Mouse (Mus musculus): Measurements from ENCODE around the gene C2cd4b. TPM values are rescaled to one million over a fixed set of nuclear protein-coding genes. Genes with fewer than 3 reads are reported as not detected.

C2cd4b gene
- polyA plus RNA-seq, 1 experiment from 2014 or later, result 3.7 TPM

DNA sequence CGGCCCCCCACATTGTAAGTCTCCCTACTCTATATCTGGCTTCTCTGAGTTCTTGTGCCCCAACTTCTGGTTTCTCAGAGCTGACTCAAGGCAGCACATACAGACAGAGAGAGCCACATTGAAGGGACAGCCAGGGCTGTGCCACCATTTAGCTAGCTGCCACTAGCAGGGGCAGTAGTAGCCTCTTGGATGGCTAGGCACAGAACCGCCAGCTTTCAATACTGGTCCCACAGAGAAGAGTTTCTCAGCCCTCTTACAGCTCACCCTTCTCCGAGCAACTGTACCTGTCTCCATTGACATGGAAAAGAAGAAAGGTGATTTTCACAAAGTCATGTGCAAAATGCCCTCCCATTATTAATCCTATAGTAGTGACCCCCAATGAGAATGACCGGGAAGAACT lies 35.4 kb downstream of the C2cd4b start:
- H3K9me3 ChIP-seq (ENCODE audit: control insufficient read depth), result no peaks in the 10 kb centered on the region
- WGBS, result 75% methylated on average over 4 of the region's 4 CpGs
- no peak overlapping the region for H3K4me3 ChIP-seq (ENCODE audit: low read depth, low read length)
- TF ChIP-seq CTCF (IDR thresholded peaks at IDR 0.05; ENCODE audit: low read depth), result no peak
- no peak for ATAC-seq
- H3K4me1 ChIP-seq (replicated peaks; ENCODE audit: control insufficient read depth, insufficient read depth, low read length), result peaks cover 4% of the 10 kb centered on the region; the same call in 1 of the 2 replicates
- no peak overlapping the region for H3K4me2 ChIP-seq (replicated peaks; ENCODE audit: low read depth)
- H3K36me3 ChIP-seq (ENCODE audit: control insufficient read depth, insufficient read depth), result no peaks in the 10 kb centered on the region
- no peak overlapping the region for H3K9ac ChIP-seq (ENCODE audit: low read depth, low read length)
- no peak overlapping the region for H3K27ac ChIP-seq (ENCODE audit: low read depth, low read length)
- no peaks in the 10 kb centered on the region for H3K27me3 ChIP-seq (replicated peaks; ENCODE audit: control insufficient read depth, insufficient read depth, low read length)

DNA sequence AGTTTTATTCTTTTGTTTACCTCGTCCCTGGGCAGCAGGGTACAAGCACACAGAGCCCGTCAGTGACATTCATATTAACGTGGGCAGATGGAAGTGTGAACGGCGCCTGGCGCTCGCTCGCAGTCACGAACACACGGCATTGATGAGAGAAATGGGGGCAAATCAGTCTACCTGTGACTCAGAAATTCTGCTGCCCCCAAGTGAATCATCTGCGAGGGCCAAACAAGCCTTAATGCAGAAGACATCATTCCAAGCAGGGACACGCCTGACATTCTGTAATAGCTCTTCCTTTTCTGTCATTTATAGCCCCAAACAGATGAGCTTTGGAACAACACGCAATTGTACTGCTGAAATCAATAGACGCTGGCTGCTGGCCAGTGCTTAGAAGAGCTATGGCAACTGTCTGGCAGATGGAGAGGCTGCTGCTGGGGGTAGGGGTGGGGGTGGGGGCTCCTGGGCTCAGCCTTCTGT lies 36.0 kb downstream of the C2cd4b start:
- H3K27ac ChIP-seq (ENCODE audit: low read depth, low read length), result no peak overlapping the region
- ATAC-seq, result no peak
- 50% methylated on average over 14 of the region's 14 CpGs for WGBS
- no peak overlapping the region for H3K4me2 ChIP-seq (replicated peaks; ENCODE audit: low read depth)
- H3K4me3 ChIP-seq (ENCODE audit: low read depth, low read length), result no peak overlapping the region
- TF ChIP-seq CTCF (IDR thresholded peaks at IDR 0.05; ENCODE audit: low read depth), result no peak
- H3K4me1 ChIP-seq (replicated peaks; ENCODE audit: control insufficient read depth, insufficient read depth, low read length), result peaks cover 4% of the 10 kb centered on the region; the same call in 1 of the 2 replicates
- H3K9ac ChIP-seq (ENCODE audit: low read depth, low read length), result no peak overlapping the region
- H3K27me3 ChIP-seq (replicated peaks; ENCODE audit: control insufficient read depth, insufficient read depth, low read length), result no peaks in the 10 kb centered on the region
- H3K36me3 ChIP-seq (ENCODE audit: control insufficient read depth, insufficient read depth), result no peaks in the 10 kb centered on the region
- H3K9me3 ChIP-seq (ENCODE audit: control insufficient read depth), result no peaks in the 10 kb centered on the region

DNA sequence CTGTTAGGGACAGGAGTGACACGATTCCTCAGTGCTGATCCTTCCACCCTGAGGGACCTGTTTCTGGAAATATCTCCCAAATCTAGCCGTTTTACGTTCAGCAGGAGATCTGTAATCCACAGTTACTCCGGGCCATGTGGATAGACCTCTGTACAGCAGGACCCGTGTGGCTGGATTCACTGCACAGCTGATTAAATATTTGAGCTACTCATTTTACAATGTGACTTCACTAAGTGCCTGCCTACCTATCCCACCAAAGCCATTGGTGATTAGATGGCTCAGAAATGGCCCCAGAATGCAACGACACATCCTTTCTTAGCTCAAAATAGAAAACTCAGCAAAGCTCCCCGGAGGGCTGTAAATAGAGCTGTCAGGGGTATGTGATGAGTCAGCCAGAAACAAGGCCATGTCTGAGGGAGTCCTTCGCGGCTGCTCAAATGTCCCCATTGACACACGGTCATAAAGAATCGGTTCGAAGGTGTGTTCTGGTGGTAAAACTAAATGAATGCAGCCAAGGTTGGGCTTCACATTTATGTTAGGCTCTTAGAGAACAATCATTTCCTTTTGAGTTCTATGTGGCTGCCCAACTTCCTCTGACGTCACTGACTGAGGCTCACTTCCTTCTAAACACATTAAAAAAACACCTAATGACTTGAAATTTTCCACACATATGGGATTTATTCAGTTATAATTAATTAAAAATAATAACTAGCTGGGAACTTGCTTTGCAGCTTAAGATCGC lies 40.0 kb downstream of the C2cd4b start:
- no peak overlapping the region for H3K4me2 ChIP-seq (replicated peaks; ENCODE audit: low read depth)
- no peak for TF ChIP-seq CTCF (IDR thresholded peaks at IDR 0.05; ENCODE audit: low read depth)
- H3K27ac ChIP-seq (ENCODE audit: low read depth, low read length), result no peak overlapping the region
- peak; percentile 72 for ATAC-seq
- H3K36me3 ChIP-seq (ENCODE audit: control insufficient read depth, insufficient read depth), result no peaks in the 10 kb centered on the region
- no peaks in the 10 kb centered on the region for H3K9me3 ChIP-seq (ENCODE audit: control insufficient read depth)
- no peak overlapping the region for H3K4me3 ChIP-seq (ENCODE audit: low read depth, low read length)
- 33% methylated on average over 14 of the region's 14 CpGs for WGBS
- no peaks in the 10 kb centered on the region for H3K27me3 ChIP-seq (replicated peaks; ENCODE audit: control insufficient read depth, insufficient read depth, low read length)
- no peak overlapping the region for H3K9ac ChIP-seq (ENCODE audit: low read depth, low read length)
- peaks cover 4% of the 10 kb centered on the region; the same call in 1 of the 2 replicates for H3K4me1 ChIP-seq (replicated peaks; ENCODE audit: control insufficient read depth, insufficient read depth, low read length)

DNA sequence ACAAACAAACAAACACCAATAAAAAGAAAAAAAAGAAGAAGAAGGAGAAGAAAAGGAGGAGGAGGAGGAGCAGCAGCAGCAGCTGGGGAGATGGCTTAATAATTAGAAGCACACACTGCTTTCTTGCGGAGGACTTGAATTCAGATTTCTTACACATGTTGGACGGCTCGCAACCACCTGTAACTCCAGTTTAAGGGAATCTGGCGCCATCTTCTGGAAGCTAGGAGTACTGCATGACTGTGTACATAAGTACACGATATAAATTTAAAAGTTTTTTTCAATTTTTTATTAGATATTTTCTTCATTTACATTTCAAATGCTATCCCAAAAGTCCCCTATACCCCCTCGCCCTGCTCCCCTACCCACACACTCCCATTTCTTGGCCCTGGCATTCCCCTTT lies 43.0 kb downstream of the C2cd4b start:
- Histone ChIP-seq H3K27ac (ENCODE audit: low read depth, low read length) (no peak overlapping the region), H3K9ac (ENCODE audit: low read depth, low read length) (no peak overlapping the region), H3K27me3 (replicated peaks; ENCODE audit: control insufficient read depth, insufficient read depth, low read length) (no peaks in the 10 kb centered on the region), H3K4me2 (replicated peaks; ENCODE audit: low read depth) (no peak overlapping the region), H3K4me1 (replicated peaks; ENCODE audit: control insufficient read depth, insufficient read depth, low read length) (peaks cover 4% of the 10 kb centered on the region; the same call in 1 of the 2 replicates), H3K4me3 (ENCODE audit: low read depth, low read length) (no peak overlapping the region), H3K36me3 (ENCODE audit: control insufficient read depth, insufficient read depth) (no peaks in the 10 kb centered on the region), H3K9me3 (ENCODE audit: control insufficient read depth) (no peaks in the 10 kb centered on the region)
- 40% methylated on average over 6 of the region's 6 CpGs for WGBS
- TF ChIP-seq CTCF (IDR thresholded peaks at IDR 0.05; ENCODE audit: low read depth), result peak; percentile 77
- ATAC-seq, result no peak

DNA sequence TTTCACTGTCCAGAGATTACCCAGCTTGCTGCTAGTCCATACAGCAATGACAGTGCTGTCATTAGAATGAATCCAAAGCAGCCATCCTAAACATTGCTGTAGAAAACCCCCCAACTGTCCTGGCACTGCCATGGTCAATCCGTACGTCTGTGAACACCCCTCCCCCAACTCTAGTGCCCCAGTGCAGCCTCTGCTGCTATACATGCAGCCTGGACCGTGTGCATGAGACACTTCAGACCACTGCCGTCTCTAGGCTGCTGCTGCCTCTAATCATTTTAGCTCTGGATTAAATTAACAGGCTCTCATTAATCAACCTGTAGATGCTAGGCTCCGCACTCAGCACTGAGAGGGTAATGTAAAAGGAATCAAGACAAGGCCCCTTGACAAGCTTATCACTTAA lies 47.8 kb downstream of the C2cd4b start:
- WGBS, result 49% methylated on average over 5 of the region's 5 CpGs
- no peak for ATAC-seq

DNA sequence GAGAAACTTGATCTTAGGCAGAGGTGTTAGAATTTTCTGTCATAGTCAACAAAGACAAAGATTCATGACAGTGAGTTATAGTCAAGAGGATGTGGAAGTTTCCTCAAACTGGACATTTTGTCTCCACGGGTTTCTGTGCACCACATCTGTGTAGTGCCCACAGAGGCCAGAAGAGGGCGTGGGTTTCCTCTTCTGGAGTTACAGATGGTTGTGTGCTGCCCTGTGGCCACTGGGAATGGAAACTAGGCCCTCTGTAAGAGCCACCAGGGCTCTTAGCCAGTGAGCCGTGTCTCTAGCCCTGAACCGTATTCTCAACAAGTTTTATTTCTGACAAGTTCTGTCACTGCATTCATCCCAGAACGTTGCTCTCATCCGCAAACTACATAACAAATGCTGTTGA lies 51.3 kb downstream of the C2cd4b start:
- H3K9ac ChIP-seq (ENCODE audit: low read depth, low read length), result no peak overlapping the region
- WGBS, result 58% methylated on average over 6 of the region's 6 CpGs
- H3K4me2 ChIP-seq (replicated peaks; ENCODE audit: low read depth), result no peak overlapping the region
- no peaks in the 10 kb centered on the region for H3K9me3 ChIP-seq (ENCODE audit: control insufficient read depth)
- H3K4me3 ChIP-seq (ENCODE audit: low read depth, low read length), result no peak overlapping the region
- no peaks in the 10 kb centered on the region for H3K27me3 ChIP-seq (replicated peaks; ENCODE audit: control insufficient read depth, insufficient read depth, low read length)
- ATAC-seq, result no peak
- TF ChIP-seq CTCF (IDR thresholded peaks at IDR 0.05; ENCODE audit: low read depth), result peak; percentile 31; the same call in 1 of the 2 replicates
- no peak overlapping the region for H3K27ac ChIP-seq (ENCODE audit: low read depth, low read length)
- H3K36me3 ChIP-seq (ENCODE audit: control insufficient read depth, insufficient read depth), result no peaks in the 10 kb centered on the region
- H3K4me1 ChIP-seq (replicated peaks; ENCODE audit: control insufficient read depth, insufficient read depth, low read length), result no peaks in the 10 kb centered on the region

More for the DNA sequence above, 47.8 kb downstream of the C2cd4b start:
- no peaks in the 10 kb centered on the region for H3K9me3 ChIP-seq (ENCODE audit: control insufficient read depth)
- no peak overlapping the region for H3K27ac ChIP-seq (ENCODE audit: low read depth, low read length)
- no peak for TF ChIP-seq CTCF (IDR thresholded peaks at IDR 0.05; ENCODE audit: low read depth)
- H3K9ac ChIP-seq (ENCODE audit: low read depth, low read length), result no peak overlapping the region
- no peak overlapping the region for H3K4me3 ChIP-seq (ENCODE audit: low read depth, low read length)
- no peaks in the 10 kb centered on the region for H3K4me1 ChIP-seq (replicated peaks; ENCODE audit: control insufficient read depth, insufficient read depth, low read length)
- no peaks in the 10 kb centered on the region for H3K27me3 ChIP-seq (replicated peaks; ENCODE audit: control insufficient read depth, insufficient read depth, low read length)
- no peak overlapping the region for H3K4me2 ChIP-seq (replicated peaks; ENCODE audit: low read depth)
- no peaks in the 10 kb centered on the region for H3K36me3 ChIP-seq (ENCODE audit: control insufficient read depth, insufficient read depth)

Small RNAs within 50 kb of the gene (microRNA-seq; reads per million reads assigned to microRNA genes)
- not detected for gene Mir7241
- gene Mir7242, result not detected

Other genes starting within 250 kb of the C2cd4b start
- 8.5 and 8.8 TPM in 2 replicates for gene Tln2, start 199.7 kb upstream of the C2cd4b start, polyA plus RNA-seq (2015; fragmentation: Nextera tagmentation; extraction: Ambion mirVana)
- 0.48 and 0.69 TPM in 2 replicates for gene C2cd4a, start 72.9 kb downstream of the C2cd4b start, polyA plus RNA-seq (2015; fragmentation: Nextera tagmentation; extraction: Ambion mirVana)
- 2.6 and 3.5 TPM in 2 replicates for gene Vps13c, start 81.0 kb downstream of the C2cd4b start, polyA plus RNA-seq (2015; fragmentation: Nextera tagmentation; extraction: Ambion mirVana)